In the genomic region with DNA sequence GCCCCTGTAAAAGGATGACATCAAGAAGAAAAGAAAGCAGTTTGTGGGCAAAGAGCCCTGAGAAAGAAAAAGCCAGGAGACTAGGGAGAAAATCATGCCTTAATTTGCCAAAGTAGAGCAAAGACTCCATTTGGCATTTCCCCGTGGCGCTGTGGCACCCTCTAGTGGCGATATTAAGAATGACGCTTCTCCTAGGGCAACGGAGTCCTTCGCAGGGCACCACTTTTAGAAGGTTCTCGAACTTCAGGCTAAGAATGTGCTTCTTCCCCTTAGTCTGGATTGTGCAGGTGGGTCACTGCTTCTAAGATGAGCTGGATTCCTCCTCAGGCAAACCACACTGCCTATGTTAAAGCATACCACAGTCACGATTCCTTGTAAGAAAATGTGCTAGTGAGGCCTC, we compare ENCODE assay signal across 9 mouse cellular contexts. TPM values are rescaled to one million over a fixed set of nuclear protein-coding genes. Genes with fewer than 3 reads are reported as not detected.
A peak's percentile ranks its signal among the peaks of the same experiment; 100 is the strongest.
DNase-seq lines count a peak whose midpoint lies in the region; ATAC-seq lines count a peak whose summit lies in the region.
"Had no signal": no experiment of that assay in that cellular context is flagged by ENCODE, and none has a peak within 500 bp of the region (broad histone marks: within the 10 kb centered on the region; RNA-seq: fewer than 3 reads in every experiment).

No protein-coding gene starts in this region.

- no peaks in the 10 kb centered on the region for H3K27me3 ChIP-seq in kidney, embryonic 15.5 days

- ATAC-seq in kidney, embryonic 15.5 days (replicated peaks; ENCODE audit: low FRiP score): no peak
- ATAC-seq in monocyte, adult 5-6 weeks (replicated peaks; ENCODE audit: insufficient number of reproducible peaks, low FRiP score, low TSS enrichment, poor library complexity, severe bottlenecking): peak; percentile 74

- intact Hi-C loops in left cerebral cortex, postnatal 25 days (cut with DNase I): loop anchor here (1.0 to 5.0 kb wide), 3 partner anchors 246 to 378 kb away; no protein-coding TSS in a partner anchor

- no peak overlapping the region for H3K27ac ChIP-seq in kidney, embryonic 15.5 days

- no peak overlapping the region for H3K4me2 ChIP-seq in kidney, embryonic 15.5 days

- no peaks in the 10 kb centered on the region for H3K4me1 ChIP-seq in kidney, embryonic 15.5 days

- no peak overlapping the region for H3K4me3 ChIP-seq in kidney, embryonic 15.5 days (replicated peaks)
- H3K4me3 ChIP-seq: erythroblast, embryonic 14.5 days had no signal

- 14% methylated on average over 8 of the region's 8 CpGs for WGBS in kidney, embryonic 15.5 days

- no peaks in the 10 kb centered on the region for H3K9me3 ChIP-seq in kidney, embryonic 15.5 days (replicated peaks)

- H3K9ac ChIP-seq in kidney, embryonic 15.5 days: no peak overlapping the region

- peak; percentile 3 to 54 for DNase-seq in kidney, adult 8-10 months
- peak; percentile 89 for DNase-seq in adipocyte (ENCODE audit: low spot score)
- peak; percentile 48 to 73 for DNase-seq in cerebellum, postnatal 4 days (ENCODE audit: low spot score in 2 of 2)
- DNase-seq in gastrocnemius, postnatal 25 days: peak; percentile 29
- peak; percentile 59 to 61 for DNase-seq in left cerebral cortex, postnatal 25 days (ENCODE audit: low spot score in 2 of 2)
- peak; percentile 17 for DNase-seq in telencephalon, adult 2 months (ENCODE audit: low read depth, low spot score)

- no peaks in the 10 kb centered on the region for H3K36me3 ChIP-seq in kidney, embryonic 15.5 days

RNA-seq across cellular contexts. Expression of a gene that starts 50.6 kb away (rescaled TPM):
- polyA plus RNA-seq in kidney, embryonic 15.5 days (2015; fragmentation: Nextera tagmentation; extraction: Ambion mirVana): 0.38 and 0.51 TPM in 2 replicates
- total RNA-seq in gastrocnemius, postnatal 25 days (2021): 1 to 10 TPM in 1 of 2 experiments, under 1 TPM in 1; 0.91 to 1.0 TPM
- total RNA-seq in left cerebral cortex, postnatal 25 days (2021): under 1 TPM; 0.14 to 0.18 TPM
- 3.8 to 19.9 TPM (median 18.4 TPM) in 3 replicates for total RNA-seq in monocyte, adult 5-6 weeks (2017)

RNA-seq across cellular contexts. Expression of a gene that starts 54.4 kb away (rescaled TPM):
- 7.4 and 8.8 TPM in 2 replicates for polyA plus RNA-seq in kidney, embryonic 15.5 days (2015; fragmentation: Nextera tagmentation; extraction: Ambion mirVana)
- total RNA-seq in gastrocnemius, postnatal 25 days (2021): 1 to 10 TPM; 1.6 to 3.3 TPM
- under 1 TPM; 0.46 to 0.73 TPM for total RNA-seq in left cerebral cortex, postnatal 25 days (2021)
- 0.57 to 1.9 TPM (median 1.2 TPM) in 3 replicates for total RNA-seq in monocyte, adult 5-6 weeks (2017)
- polyA plus RNA-seq: erythroblast, embryonic 14.5 days had no signal

Comparison
In these comparisons a context has a peak if more than half of its experiments do, and no peak if none do; other contexts are left out.
1. DNase-seq: peak in every context shown above with its lines; median percentile 89 in adipocyte; 60 in cerebellum, postnatal 4 days; 60 in left cerebral cortex, postnatal 25 days; 29 in gastrocnemius, postnatal 25 days; 28 in kidney, adult 8-10 months; 17 in telencephalon, adult 2 months.